Mouse (Mus musculus): ENCODE measurements at regions not wholly inside any gene's neighbourhood (a gene's known extent, or its start where the extent isn't known, plus 50 kb on each side); places are given as distances from the start of the nearest gene placed in this dataset.

DNA sequence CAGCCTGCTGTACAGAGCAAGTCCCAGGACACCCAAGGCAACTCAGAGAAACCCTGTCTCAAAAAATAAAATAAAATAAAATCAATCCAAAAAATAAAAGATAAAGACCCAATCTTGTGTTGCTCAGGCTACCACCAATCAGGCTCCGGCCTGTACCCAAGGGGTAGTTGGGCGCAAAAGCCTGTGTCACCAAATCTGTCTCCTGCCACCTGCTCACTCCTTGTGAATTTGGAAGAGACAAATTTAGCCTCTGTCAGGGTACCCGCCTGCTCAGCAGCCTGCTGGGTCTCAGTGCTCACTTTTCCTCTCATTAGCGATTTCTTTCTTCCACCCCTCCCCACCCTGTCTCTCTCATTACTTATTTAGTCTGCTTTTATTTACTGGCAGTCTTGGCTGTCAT, 54.6 kb downstream of the Sox4 start:
- no peak for ATAC-seq (ENCODE audit: poor library complexity, severe bottlenecking)

DNA sequence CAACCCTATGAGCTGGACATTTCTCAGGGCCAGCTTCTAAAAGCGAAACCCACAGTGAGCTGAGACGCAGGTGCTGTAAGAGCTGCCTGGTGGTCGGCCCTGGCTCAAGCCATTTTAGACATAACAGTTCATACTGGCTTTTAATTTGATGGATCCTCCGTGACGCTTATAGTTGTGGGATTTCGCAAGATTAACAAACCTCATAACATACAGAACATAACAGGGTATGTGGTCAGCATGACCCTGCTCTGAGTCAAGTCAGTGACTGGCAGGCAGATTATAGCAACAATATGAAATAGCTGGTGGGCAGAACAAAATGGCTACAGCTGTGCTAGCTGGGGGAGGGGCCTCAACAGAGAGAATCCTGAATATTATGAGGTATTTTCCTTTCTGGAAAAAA, 60.6 kb downstream of the Sox4 start:
- ATAC-seq (ENCODE audit: poor library complexity, severe bottlenecking), result no peak

DNA sequence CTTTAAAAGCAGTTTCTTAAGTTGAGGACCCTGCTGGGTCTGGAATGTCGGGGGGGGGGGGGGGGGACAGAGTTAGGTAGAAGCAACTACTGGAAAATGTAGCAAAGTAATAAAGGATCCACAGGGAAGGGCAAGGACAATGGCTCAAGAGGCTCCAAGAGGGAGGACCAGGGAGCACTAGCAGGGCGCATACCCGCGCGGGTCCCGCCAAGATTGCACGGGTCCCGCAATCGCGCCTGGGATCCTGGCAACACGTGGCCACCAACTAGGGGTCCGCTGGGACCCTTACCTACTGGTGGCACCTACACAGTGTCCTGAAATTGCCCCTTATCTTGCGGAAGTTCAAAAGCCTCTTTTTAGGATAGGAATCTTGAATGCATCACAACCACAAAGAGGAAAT, 66.4 kb downstream of the Sox4 start:
- ATAC-seq (ENCODE audit: poor library complexity, severe bottlenecking), result no peak

DNA sequence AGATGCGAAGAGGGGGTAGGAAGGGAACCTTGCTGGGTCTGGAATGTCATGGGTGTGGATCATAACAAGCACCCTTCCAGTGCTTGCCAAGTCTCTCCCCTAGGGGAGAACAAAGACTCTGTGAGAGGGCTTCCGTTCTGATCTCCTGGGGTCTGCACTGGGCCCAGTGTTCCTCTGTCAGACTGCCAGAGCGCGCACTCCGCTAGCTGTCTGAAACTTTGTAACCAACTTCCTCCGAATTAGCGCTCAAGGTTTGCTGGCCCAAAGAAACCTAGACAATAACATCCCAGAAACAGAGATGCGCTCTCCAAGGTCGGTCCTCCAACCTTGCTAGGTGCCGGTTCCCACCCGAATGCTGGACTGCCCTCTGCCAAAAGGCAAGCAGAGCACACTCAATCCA, 66.8 kb downstream of the Sox4 start:
- ATAC-seq (ENCODE audit: poor library complexity, severe bottlenecking), result peak; percentile 33; the same call in 1 of the 2 replicates

DNA sequence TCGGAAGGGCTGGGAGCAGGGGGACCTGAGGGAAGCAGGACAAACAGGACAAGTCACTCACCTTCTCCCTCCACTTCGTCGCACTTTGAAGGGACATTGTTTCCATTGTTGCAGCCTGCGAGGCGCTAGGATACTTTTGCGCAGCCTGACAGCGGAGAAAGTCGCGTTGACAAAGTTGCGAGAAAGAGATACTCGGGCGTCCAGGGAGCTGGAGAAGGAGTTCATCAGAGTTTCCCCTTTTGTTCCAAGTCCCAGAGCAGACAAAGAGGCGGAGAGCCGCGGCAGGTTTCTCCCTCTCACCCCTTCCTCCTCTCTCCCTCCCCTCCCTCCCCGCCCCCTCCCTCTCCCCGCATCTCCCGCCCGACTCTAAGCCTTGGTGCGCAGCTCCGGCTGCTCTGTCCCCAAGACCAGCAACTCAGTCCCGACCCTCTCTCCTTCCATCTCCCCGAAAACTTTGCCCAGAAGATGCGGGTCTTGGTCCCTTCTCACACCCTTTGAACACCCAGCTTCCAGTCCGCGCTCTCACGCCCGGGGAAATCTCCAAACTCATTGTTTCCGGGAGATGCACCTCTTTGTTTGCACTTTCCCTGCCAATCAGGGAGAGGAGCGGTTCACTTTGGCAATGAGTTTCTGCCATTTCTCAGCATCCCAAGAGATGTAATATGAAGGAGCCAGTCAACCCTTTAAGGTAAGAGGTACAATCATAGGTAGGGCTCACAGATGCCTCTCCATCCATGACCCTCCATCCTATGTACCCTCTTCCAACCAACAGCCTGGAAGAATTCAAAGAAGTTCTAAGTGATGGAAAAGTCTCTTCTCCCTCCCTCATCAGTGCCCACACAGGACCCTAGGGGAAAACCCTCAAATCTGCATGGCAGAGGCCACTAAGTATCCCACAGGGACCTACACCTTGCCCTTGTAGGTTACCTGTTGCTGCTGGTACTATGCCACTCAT, 68.2 kb downstream of the Sox4 start:
- peak; percentile 41 for ATAC-seq (ENCODE audit: poor library complexity, severe bottlenecking)

DNA sequence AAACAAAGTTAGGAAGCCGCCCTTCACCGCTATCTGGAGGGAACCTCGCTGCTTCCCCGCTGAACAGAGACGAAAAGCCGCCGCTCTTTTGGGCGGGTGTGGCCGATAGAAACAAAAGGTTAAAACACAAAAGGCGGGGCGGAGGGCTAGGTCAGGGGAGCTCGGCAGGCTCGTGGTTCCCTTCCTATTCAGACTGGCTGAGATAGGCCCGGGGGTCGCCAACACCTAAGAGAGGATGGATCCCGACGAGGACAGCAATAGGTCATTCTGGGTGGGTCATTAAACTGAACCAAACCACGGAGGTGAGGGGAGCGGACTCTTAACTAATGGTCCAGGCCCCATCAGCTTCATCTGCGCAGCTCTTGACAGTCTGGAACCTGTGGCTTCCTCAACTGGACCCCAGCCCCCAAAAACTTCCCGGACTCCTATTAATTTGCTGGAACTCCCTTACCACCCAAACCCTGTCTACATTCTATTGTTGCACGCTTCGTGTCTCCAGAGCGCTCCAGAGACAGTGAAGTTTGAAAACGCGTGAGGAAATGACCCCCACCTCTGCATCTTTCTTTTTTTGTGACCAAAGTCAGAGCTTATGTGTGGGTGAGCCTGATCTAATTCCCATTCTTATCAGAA, 69.2 kb downstream of the Sox4 start:
- peak; percentile 34; the same call in 1 of the 2 replicates for ATAC-seq (ENCODE audit: poor library complexity, severe bottlenecking)

DNA sequence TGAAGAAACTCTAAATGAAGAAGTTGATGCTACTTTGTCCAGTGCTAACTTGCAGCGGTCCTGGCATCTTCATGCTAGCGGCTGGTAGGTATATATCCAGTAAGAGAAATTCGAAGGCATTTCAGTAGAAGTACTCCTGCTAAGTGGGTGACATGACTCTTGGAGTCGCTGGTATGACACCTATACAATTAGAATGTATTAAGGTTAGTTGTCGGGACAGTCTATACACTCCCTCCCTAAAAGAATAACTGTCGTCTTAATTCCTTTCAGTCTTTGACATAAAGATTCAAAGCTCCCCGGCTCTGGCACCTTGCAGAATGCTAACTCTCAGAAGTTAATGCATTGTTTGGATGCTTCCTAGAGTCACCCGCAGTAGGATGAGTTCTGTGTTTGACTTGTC, 70.1 kb downstream of the Sox4 start:
- ATAC-seq (ENCODE audit: poor library complexity, severe bottlenecking), result no peak

DNA sequence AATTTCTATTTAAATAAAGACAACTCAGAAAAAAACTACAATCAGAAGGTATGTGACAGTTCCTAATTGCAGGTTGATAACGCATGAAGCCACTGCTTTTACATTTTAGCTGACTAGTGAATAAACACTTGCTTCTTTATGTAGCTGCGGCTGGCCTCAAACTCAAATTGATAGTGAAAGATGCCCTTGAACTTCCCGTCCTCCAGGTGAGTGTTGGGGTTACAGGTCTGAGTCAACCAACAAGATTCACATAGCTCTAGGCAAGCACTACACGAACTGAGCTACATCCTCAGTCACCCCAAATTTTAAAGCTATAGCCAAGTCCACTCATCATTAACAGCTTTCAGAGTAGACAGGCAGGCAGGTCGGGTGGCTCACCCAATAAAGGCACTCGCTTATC, 72.6 kb downstream of the Sox4 start:
- no peak for ATAC-seq (ENCODE audit: poor library complexity, severe bottlenecking)

DNA sequence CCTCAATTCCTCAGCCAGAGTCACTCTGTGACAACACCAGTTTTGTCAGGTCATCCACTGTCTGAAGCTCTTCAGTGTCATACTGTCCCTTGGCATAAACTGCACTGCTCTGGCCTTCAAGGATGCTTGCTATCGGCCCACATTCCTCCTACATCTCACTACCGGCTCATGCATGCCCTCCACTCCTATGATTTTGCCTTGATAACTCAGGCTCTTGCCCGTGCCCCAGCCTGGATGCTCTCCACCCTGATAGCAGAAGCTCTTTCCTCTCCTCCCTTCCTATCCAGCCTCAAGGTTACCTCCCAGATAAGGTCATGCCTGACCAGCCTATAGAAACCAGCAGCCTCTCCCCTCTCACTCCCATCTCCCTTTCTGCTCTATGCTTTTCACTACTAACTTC, 74.8 kb downstream of the Sox4 start:
- no peak for ATAC-seq (ENCODE audit: poor library complexity, severe bottlenecking)

DNA sequence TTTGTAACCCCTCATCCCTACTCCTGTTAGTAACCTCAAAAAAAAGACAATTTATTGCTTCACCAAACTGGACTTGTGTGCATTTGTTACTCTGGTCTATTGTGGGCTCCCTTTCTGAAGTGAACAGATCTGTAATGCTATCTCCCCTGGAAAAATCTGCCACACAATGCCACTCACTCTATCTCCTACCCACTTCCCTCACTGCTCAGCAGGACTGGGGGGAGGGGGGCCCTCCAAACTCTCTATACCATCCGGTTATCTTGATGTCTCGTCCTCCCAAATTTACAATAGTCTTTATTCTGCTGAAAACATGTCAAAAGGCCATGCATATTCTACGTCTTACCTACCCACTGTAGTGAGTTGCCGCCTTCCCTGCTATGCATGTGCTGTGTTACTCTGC, 76.7 kb downstream of the Sox4 start:
- ATAC-seq (ENCODE audit: poor library complexity, severe bottlenecking), result no peak

DNA sequence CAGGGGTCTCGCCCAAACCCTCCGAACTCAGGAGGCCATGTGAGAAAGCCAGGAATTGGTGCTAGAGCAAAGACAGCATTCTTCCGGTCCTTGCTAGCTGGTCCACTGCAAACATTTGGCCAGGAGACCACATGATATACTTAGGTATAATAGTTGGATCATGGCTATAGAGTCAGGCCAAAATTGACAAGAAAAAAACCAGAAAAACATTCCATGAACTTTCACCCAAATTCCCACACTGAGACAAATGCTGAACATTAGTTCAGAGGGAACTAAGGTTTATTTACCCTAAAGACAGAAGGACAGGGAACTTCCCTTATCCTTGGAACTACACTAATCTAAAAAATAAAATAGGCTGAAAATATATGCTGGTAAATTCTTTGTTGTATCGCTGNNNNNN, 82.8 kb downstream of the Sox4 start:
- ATAC-seq (ENCODE audit: poor library complexity, severe bottlenecking), result no peak

DNA sequence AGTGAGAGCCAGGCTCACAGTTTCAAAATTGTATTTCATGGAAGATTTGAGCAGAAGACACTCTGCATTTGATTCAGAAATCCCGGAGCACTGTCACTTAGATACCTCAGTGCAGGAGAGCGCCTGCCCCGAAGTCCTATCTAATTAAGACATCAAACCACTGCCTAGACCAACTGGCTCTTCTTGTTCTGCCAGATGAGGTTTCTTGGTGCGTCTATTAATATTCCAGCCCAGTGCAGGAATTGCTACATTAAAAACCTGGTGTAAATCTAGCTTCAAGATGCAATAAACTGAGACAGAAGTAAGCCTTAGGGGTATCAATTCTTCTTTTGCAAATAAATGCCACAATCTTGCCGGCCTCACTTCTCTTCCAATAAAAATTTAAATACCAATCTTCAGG, 86.3 kb downstream of the Sox4 start:
- ATAC-seq (ENCODE audit: poor library complexity, severe bottlenecking), result no peak

DNA sequence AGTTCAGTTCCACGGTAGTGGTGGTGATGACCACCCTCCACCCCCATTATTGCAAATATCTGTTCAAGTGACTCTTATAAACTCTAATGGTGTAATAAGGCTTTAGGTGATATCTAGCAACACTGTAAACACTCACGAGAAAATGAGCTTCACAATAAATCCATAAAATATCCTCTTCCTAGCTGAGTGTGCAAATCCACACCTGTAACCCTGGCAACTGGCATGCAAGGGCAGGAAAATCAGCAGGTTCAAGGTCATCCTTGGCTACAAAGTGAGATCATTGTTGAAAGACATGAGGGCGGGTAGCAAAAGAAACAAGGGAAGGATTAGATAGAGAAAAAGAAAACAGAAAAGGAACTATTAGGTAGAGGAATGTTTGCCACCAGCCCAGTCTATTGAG, 86.8 kb downstream of the Sox4 start:
- no peak for ATAC-seq (ENCODE audit: poor library complexity, severe bottlenecking)

DNA sequence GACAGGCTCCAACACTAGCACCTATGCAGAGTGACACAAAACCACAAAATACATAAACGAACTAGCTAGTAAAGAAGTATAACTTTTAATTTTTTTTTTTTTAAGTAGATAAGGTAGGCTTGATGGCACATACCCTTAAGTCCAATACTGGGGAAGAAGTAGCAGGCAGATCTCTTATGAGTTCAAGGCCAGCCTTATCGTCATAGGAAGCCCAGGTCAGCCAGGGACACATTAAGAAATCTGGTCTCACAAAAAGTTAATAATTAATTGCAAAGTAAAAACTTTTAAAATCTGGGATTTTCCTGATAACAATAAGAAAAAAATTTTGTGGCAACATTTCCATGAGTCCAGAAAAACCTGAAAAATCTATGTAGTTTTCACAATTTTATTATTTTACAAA, 92.9 kb downstream of the Sox4 start:
- no peak for ATAC-seq (ENCODE audit: poor library complexity, severe bottlenecking)

DNA sequence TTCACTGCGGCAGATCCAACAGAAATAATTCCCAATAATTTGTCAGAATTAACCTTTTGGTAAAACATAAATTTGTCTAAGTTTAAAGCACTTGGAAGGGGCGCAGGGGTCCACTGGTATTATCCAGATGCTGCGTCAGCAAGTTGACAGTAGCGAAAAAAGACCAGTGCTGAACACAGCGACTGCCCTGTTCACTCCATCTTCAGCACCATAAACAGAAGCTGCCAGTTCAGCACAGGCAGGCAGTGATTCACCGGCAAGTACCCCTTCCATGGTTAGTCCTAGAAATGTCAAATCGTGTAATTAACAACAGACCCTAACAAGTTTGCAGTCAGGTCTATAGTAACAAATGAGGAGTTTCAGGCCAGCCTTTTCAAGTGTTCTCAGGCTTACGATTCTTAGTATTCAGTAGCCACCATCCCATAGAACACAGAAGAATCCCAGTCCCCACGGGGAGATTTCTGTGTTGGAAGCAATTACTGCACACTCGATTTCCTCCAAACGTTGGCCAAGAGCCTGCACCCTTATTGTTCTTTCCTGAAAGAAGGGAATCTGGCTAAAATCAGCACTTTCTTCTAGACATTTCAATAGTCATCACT, 93.6 kb downstream of the Sox4 start:
- ATAC-seq (ENCODE audit: poor library complexity, severe bottlenecking), result no peak

DNA sequence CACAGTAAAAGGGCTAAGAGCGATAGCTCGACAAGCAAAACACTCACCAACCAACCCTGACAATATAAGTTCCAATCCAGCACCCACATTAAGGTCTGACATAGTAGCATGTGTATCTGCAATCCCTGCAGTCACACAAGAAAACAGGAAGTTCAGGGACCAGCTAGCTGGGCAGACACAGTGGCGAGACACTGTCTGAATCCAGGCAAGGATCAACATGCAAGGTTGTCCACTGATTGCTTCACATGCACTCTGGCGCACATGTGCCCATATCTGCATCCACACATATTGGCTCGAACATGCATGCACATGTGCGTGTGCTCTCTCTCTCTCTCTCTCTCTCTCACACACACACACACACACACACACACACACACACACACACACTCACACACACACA, 95.5 kb downstream of the Sox4 start:
- peak; percentile 45; the same call in 1 of the 2 replicates for ATAC-seq (ENCODE audit: poor library complexity, severe bottlenecking)

DNA sequence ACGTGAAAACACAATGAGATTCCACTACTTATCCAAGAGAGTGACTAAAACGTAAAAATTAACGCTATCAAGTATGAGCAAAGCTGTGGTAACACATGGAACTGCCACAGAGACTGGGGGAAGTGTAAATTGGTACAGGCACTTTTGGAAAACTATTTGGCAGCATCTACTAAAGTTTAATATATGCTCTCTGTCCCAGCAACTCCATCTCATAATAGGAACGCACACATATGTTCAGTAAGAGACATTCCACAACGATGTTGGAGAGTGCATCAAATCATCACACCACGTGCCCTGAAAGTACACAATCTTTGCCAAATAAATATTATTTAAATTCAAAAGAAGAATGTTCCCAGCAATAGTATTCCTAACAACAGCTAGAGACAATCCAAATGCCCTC, 96.3 kb downstream of the Sox4 start:
- ATAC-seq (ENCODE audit: poor library complexity, severe bottlenecking), result no peak

DNA sequence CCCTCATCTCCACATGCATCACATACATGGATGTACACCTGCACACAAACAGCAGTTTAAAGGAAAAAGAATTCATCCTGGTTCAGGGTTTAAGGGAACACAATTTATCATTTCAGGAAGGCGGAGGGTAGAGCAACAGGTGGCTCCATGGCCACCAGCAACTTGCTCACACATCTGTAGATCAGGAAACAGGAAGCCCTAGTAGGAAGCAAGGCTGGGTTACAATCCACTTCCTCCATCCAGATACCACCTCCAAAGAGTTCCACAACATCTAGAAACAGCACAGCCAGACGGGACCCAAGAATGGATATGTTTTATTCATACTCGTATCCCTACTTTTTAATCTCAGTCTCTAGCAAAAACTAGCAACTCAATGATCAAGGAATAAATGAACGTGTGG, 97.0 kb downstream of the Sox4 start:
- ATAC-seq (ENCODE audit: poor library complexity, severe bottlenecking), result peak; percentile 40; the same call in 1 of the 2 replicates

DNA sequence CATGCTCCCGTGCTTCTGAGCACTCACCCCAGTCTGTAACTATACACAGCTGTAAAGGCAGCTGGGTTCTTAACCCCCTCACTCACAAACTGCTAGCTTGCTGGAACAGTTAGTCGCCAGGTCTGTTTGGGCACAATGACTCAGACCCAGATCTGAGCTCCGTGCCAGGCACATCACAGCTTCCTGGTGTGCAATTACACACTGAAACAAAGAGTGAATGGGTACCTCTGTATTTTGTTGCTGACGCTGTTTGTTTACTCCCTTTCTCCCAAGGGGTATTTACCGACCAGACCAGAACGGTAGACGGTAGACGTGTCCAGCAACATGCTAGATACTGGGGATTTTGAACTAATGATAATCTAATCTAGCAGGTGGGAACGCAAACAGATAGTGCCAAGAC, 99.3 kb downstream of the Sox4 start:
- no peak for ATAC-seq (ENCODE audit: poor library complexity, severe bottlenecking)

DNA sequence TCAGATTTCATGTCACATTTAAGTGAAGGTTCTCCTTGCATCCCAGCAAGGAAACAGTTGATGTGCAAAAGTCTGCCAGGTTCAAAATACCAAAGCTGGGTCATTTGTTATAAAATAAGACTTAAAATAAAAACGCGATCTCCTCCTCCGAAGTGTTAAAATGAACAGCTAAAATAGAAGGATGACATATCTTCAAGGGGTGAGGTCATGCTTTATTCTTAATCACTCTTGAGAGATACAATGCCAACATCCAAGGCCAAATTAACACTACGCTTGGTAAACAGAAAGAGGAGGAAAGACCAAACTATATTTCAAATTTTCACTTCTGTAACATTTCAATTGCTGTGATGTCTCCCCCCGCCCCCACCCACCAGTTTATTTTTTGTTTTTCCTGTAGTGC, 105.2 kb downstream of the Sox4 start:
- no peak for ATAC-seq (ENCODE audit: poor library complexity, severe bottlenecking)

DNA sequence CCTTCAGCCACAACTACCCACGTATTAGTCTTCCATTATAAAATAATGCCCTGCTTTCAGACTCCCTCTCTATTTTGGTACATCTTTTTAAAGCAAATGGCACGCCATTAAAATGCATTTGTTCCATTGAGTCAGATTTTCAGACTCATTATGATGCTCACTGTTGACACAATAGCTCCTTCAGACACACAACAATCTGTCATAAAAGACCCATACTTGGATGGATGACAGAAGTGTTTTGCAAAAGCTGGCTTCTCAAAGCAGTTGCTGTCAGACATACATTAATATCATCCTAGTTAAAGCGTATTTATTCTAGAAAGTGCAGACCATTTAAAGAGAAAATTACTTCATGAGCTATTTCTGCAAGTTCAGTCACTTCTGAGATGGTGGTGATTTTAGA, 106.0 kb downstream of the Sox4 start:
- no peak for ATAC-seq (ENCODE audit: poor library complexity, severe bottlenecking)

DNA sequence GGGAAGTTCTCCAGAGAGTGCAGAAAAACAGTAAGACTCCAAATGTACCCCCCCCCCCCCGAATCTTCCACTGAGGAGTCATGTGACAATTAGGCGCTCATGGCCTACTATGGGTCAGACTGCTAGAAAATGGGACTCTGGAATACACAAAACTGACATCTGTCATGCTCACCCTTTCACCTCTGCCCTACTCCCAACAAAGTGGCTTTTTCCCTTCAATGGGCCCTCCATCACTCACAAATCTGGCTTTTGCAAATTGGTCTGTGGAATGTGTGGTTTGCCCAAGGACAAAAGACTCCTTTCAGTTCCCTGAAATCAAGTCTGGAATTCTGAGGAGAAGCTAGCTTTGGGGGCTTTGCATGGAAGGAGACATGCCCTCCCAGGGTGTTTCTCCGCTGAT, 109.0 kb downstream of the Sox4 start:
- ATAC-seq (ENCODE audit: poor library complexity, severe bottlenecking), result no peak

Data from megakaryocyte, adult 5-6 weeks (primary cell).